Mouse (Mus musculus) MEL (cell line): Measurements from ENCODE around the gene Dytn. TPM values are rescaled to one million over a fixed set of nuclear protein-coding genes. Genes with fewer than 3 reads are reported as not detected.

ENCODE experiments used
- DNase-seq: peaks from one replicate; pipeline ENCODE4 v3.0.0; 2011; ENCODE audit warnings: low read depth, low spot score
- H3K27ac ChIP-seq: 2 replicates; pipeline ENCODE4 v1.5.1; 2012; ENCODE audit warnings: low read depth, mild to moderate bottlenecking, control low read depth, low read length, moderate library complexity; ENCODE audit not compliant: control insufficient read depth
- H3K27me3 ChIP-seq, 2 experiments: fragments of 150-350 bp in 1 of 2; sonication (generic) in 1 of 2; 2 replicates each; pipeline ENCODE4 v1.6.1; 2012; ENCODE audit warnings: low read length in 2 of 2, mild to moderate bottlenecking in 2 of 2, improper control_type of control experiment in 1 of 2, moderate library complexity in 1 of 2; ENCODE audit not compliant: insufficient read depth in 2 of 2, control insufficient read depth in 1 of 2
- H3K36me3 ChIP-seq, 2 experiments: 2 replicates each; pipeline ENCODE4 v1.6.1; 2012 to 2014; ENCODE audit warnings: low read length in 2 of 2, improper control_type of control experiment in 1 of 2, inconsistent platforms in 1 of 2, mild to moderate bottlenecking in 1 of 2; ENCODE audit not compliant: insufficient read depth in 2 of 2, control insufficient read depth in 1 of 2
- H3K4me1 ChIP-seq, 2 experiments: fragments of 150-350 bp in 1 of 2; sonication (generic) in 1 of 2; 2 replicates each; pipeline ENCODE4 v1.6.1; 2012; ENCODE audit warnings: low read length in 2 of 2, improper control_type of control experiment in 1 of 2, mild to moderate bottlenecking in 1 of 2; ENCODE audit not compliant: insufficient read depth in 2 of 2, control insufficient read depth in 1 of 2
- H3K4me3 ChIP-seq, 2 experiments: fragments of 150-350 bp in 1 of 2; sonication (generic) in 1 of 2; 2 replicates each; pipeline ENCODE4 v1.5.1; 2012; ENCODE audit warnings: low read depth in 2 of 2, low read length in 2 of 2, mild to moderate bottlenecking in 2 of 2, moderate library complexity in 2 of 2, control low read depth in 1 of 2, improper control_type of control experiment in 1 of 2; ENCODE audit not compliant: control insufficient read depth in 1 of 2, insufficient read depth in 1 of 2
- H3K79me2 ChIP-seq: 2 replicates; pipeline ENCODE4 v1.6.1; 2012; ENCODE audit warnings: mild to moderate bottlenecking, low read length, moderate library complexity; ENCODE audit not compliant: control insufficient read depth, poor library complexity, insufficient read depth
- H3K9ac ChIP-seq: 2 replicates; pipeline ENCODE4 v1.6.1; 2012; ENCODE audit warnings: low read depth, mild to moderate bottlenecking, control low read depth, low read length, moderate library complexity; ENCODE audit not compliant: control insufficient read depth, poor library complexity, severe bottlenecking
- H3K9me3 ChIP-seq: fragments of 150-350 bp; sonication (generic); replicated peaks from 2 replicates; pipeline ENCODE4 v1.6.1; 2012; ENCODE audit warnings: mild to moderate bottlenecking, low read length, improper control_type of control experiment, moderate library complexity; ENCODE audit not compliant: insufficient read depth
- CHD1 ChIP-seq: IDR thresholded peaks from 2 replicates; pipeline ENCODE4 v1.6.1; 2012; ENCODE audit warnings: low read depth, mild to moderate bottlenecking, inconsistent platforms, low read length, improper control_type of control experiment
- CTCF ChIP-seq, 3 experiments: IDR thresholded peaks in 2 of 3; conservative IDR thresholded peaks in 1 of 3; 2 replicates each; pipeline ENCODE4 v1.5.1; 2011 to 2012; ENCODE audit warnings: low read length in 3 of 3, low read depth in 2 of 3, mild to moderate bottlenecking in 2 of 3, improper control_type of control experiment in 1 of 3, inconsistent platforms in 1 of 3, mixed read lengths in 1 of 3, moderate library complexity in 1 of 3; ENCODE audit not compliant: control insufficient read depth in 1 of 3, insufficient read depth in 1 of 3, poor library complexity in 1 of 3, severe bottlenecking in 1 of 3
- E2F4 ChIP-seq: IDR thresholded peaks from 2 replicates; pipeline ENCODE4 v1.6.1; 2011; ENCODE audit warnings: low read depth, low read length, improper control_type of control experiment, borderline replicate concordance
- ELF1 ChIP-seq: IDR thresholded peaks from 2 replicates; pipeline ENCODE4 v1.6.1; 2014; ENCODE audit warnings: low read depth, mild to moderate bottlenecking, inconsistent platforms, low read length, improper control_type of control experiment, moderate library complexity
- EP300 ChIP-seq, 2 experiments: IDR thresholded peaks; 2 replicates each; pipeline ENCODE4 v1.6.1; 2011; ENCODE audit warnings: improper control_type of control experiment in 2 of 2, low read length in 2 of 2, low read depth in 1 of 2, mild to moderate bottlenecking in 1 of 2
- ETS1 ChIP-seq: IDR thresholded peaks from 2 replicates; pipeline ENCODE4 v1.6.1; 2012; ENCODE audit warnings: low read depth, mild to moderate bottlenecking, inconsistent platforms, low read length, improper control_type of control experiment, moderate library complexity
- GABPA ChIP-seq: IDR thresholded peaks from 2 replicates; pipeline ENCODE4 v1.6.1; 2012; ENCODE audit warnings: low read depth, mild to moderate bottlenecking, inconsistent platforms, low read length, improper control_type of control experiment, moderate library complexity
- GATA1 ChIP-seq: IDR thresholded peaks from 2 replicates; pipeline ENCODE4 v1.6.1; 2011; ENCODE audit warnings: low read depth, low read length, improper control_type of control experiment
- KAT2A ChIP-seq: conservative IDR thresholded peaks from 2 replicates; pipeline ENCODE4 v1.6.1; 2012; ENCODE audit warnings: low read depth, low read length, improper control_type of control experiment, inconsistent platforms
- MAFK ChIP-seq: IDR thresholded peaks from 2 replicates; pipeline ENCODE4 v1.6.1; 2011; ENCODE audit warnings: low read depth, mild to moderate bottlenecking, low read length, improper control_type of control experiment, borderline replicate concordance
- MAX ChIP-seq: IDR thresholded peaks from 2 replicates; pipeline ENCODE4 v1.6.1; 2011; ENCODE audit warnings: low read length, improper control_type of control experiment
- MYC ChIP-seq: IDR thresholded peaks from 2 replicates; pipeline ENCODE4 v1.6.1; 2011; ENCODE audit warnings: low read depth, mild to moderate bottlenecking, low read length, improper control_type of control experiment, moderate library complexity
- POLR2A ChIP-seq, 2 experiments: IDR thresholded peaks; 2 replicates each; pipeline ENCODE4 v1.6.1; 2011 to 2012; ENCODE audit warnings: low read length in 2 of 2, mild to moderate bottlenecking in 2 of 2, control low read depth in 1 of 2, improper control_type of control experiment in 1 of 2, low read depth in 1 of 2, moderate library complexity in 1 of 2; ENCODE audit not compliant: control insufficient read depth in 1 of 2, insufficient read depth in 1 of 2, poor library complexity in 1 of 2
- RAD21 ChIP-seq: IDR thresholded peaks from 2 replicates; pipeline ENCODE4 v1.6.1; 2011; ENCODE audit warnings: mild to moderate bottlenecking, low read depth, low read length, improper control_type of control experiment
- SIN3A ChIP-seq: IDR thresholded peaks from 2 replicates; pipeline ENCODE4 v1.6.1; 2012; ENCODE audit warnings: low read length, improper control_type of control experiment, inconsistent platforms
- SMC3 ChIP-seq: IDR thresholded peaks from 2 replicates; pipeline ENCODE4 v1.6.1; 2011; ENCODE audit warnings: low read depth, low read length, improper control_type of control experiment
- TAL1 ChIP-seq: IDR thresholded peaks from 2 replicates; pipeline ENCODE4 v1.6.1; 2012; ENCODE audit warnings: mild to moderate bottlenecking, inconsistent platforms, low read length, moderate library complexity, mixed read lengths
- TBP ChIP-seq: IDR thresholded peaks from 2 replicates; pipeline ENCODE4 v1.8.0; 2011; ENCODE audit warnings: low read depth, low read length, improper control_type of control experiment
- TCF12 ChIP-seq: IDR thresholded peaks from 2 replicates; pipeline ENCODE4 v1.6.1; 2014; ENCODE audit warnings: low read depth, mild to moderate bottlenecking, inconsistent platforms, low read length, improper control_type of control experiment, moderate library complexity
- UBTF ChIP-seq: IDR thresholded peaks from 2 replicates; pipeline ENCODE4 v1.6.1; 2012; ENCODE audit warnings: low read depth, mild to moderate bottlenecking, inconsistent platforms, low read length, improper control_type of control experiment, moderate library complexity, borderline replicate concordance; ENCODE audit not compliant: insufficient read depth
- USF1 ChIP-seq: IDR thresholded peaks from 2 replicates; pipeline ENCODE4 v1.6.1; 2014; ENCODE audit warnings: low read depth, mild to moderate bottlenecking, inconsistent platforms, low read length, improper control_type of control experiment, moderate library complexity
- ZKSCAN1 ChIP-seq: IDR thresholded peaks from 2 replicates; pipeline ENCODE4 v1.6.1; 2012; ENCODE audit warnings: low read depth, mild to moderate bottlenecking, inconsistent platforms, low read length, improper control_type of control experiment, moderate library complexity
- ZMIZ1 ChIP-seq: IDR thresholded peaks from 2 replicates; pipeline ENCODE4 v1.6.1; 2012; ENCODE audit warnings: low read depth, mild to moderate bottlenecking, inconsistent platforms, low read length, improper control_type of control experiment, moderate library complexity
- ZNF384 ChIP-seq: IDR thresholded peaks from 2 replicates; pipeline ENCODE4 v1.6.1; 2012; ENCODE audit warnings: low read depth, mild to moderate bottlenecking, inconsistent platforms, low read length, improper control_type of control experiment
- polyA plus RNA-seq, 2 experiments: library from polyadenylated mRNA; stranded (reverse) in 1 of 2; unstranded in 1 of 2; fragments of >175 nt in 1 of 2; fragments of >200 nt in 1 of 2; gene quantifications; 2 replicates each; pipeline versions ENCODE4 v1.2.1 to v1.2.4; 2012; ENCODE audit warnings: low replicate concordance in 2 of 2, low read depth in 1 of 2; ENCODE audit not compliant: insufficient read length in 2 of 2, insufficient read depth in 1 of 2, missing spikeins in 1 of 2
- total RNA-seq: library from RNA; depleted of rRNA; stranded (reverse); fragments of 300-350 nt; gene quantifications from 2 replicates; pipeline ENCODE4 v1.2.3, GENCODE M21; 2012

Gene Dytn
- total and polyA plus RNA-seq, 3 experiments, result not detected

DNA sequence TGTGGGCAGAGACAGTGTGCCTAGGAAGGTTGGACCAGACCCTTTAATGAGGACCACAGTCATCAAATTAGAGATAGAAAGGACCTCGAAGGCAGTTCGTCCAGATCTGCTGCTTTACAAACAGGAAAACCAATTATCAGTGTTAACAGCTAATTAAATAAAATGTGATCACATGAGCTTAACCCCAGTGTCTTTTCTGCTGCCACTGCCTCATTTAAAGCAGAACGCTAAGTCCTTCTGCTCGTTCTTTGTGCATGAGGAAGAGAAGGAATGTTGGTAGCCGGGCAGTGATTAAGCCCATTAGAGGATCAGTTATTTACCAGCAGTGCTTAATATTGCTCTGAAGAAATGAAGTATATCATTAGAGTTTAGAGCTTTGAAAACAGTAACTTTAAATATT, 109.9 kb downstream of the Dytn start:
- no peak overlapping the region for H3K4me3 ChIP-seq
- no peaks in the 10 kb centered on the region for H3K9me3 ChIP-seq
- H3K36me3 ChIP-seq, result no peaks in the 10 kb centered on the region
- no peak for DNase-seq
- no peaks in the 10 kb centered on the region for H3K4me1 ChIP-seq
- H3K27me3 ChIP-seq, result no peaks in the 10 kb centered on the region
- H3K27ac ChIP-seq, result no peak overlapping the region
- no peak overlapping the region for H3K9ac ChIP-seq
- TF ChIP-seq ZMIZ1, result no peak
- TF ChIP-seq ETS1, result no peak
- no peak for TF ChIP-seq KAT2A
- TF ChIP-seq MAX, result no peak
- TF ChIP-seq MYC, result no peak
- TF ChIP-seq USF1, result no peak
- H3K79me2 ChIP-seq, result no peaks in the 10 kb centered on the region

- Histone ChIP-seq H3K4me3 (no peak overlapping the region), H3K4me1 (no peaks in the 10 kb centered on the region), H3K27ac (no peak overlapping the region), H3K27me3 (no peaks in the 10 kb centered on the region), H3K9me3 (no peaks in the 10 kb centered on the region), H3K36me3 (no peaks in the 10 kb centered on the region), H3K9ac (no peak overlapping the region), H3K79me2 (no peaks in the 10 kb centered on the region)
- TF ChIP-seq TAL1 (no peak), RAD21 (no peak), TCF12 (no peak), ELF1 (no peak), SIN3A (no peak), E2F4 (no peak), ETS1 (no peak), POLR2A (IDR thresholded peaks at IDR 0.05; ENCODE audit: control insufficient read depth in 1 of 2, insufficient read depth in 1 of 2, low read depth in 1 of 2, low read length in 2 of 2, poor library complexity in 1 of 2) (no peak), ZKSCAN1 (no peak), ZNF384 (no peak), MAFK (no peak), TBP (no peak), GATA1 (no peak), CHD1 (no peak), SMC3 (no peak), CTCF (IDR thresholded peaks at IDR 0.05 in 2 of 3, conservative IDR thresholded peaks at IDR 0.05 in 1 of 3; ENCODE audit: control insufficient read depth in 1 of 3, insufficient read depth in 1 of 3, low read depth in 2 of 3, low read length in 3 of 3, poor library complexity in 1 of 3, severe bottlenecking in 1 of 3) (no peak), UBTF (no peak), EP300 (IDR thresholded peaks at IDR 0.05; ENCODE audit: low read depth in 1 of 2, low read length in 2 of 2) (no peak), GABPA (no peak), USF1 (no peak)
- DNase-seq, result no peak
Measured at GRCm38 (mm10) chr1:63573864-63574611, 112.7 kb downstream of the Dytn start.
